Mouse (Mus musculus): ENCODE results near the gene Rab42. TPM values are rescaled to one million over a fixed set of nuclear protein-coding genes. Genes with fewer than 3 reads are reported as not detected.

Gene Rab42
- 0.62 TPM for polyA plus RNA-seq (2017; shearing (Covaris generic))

DNA sequence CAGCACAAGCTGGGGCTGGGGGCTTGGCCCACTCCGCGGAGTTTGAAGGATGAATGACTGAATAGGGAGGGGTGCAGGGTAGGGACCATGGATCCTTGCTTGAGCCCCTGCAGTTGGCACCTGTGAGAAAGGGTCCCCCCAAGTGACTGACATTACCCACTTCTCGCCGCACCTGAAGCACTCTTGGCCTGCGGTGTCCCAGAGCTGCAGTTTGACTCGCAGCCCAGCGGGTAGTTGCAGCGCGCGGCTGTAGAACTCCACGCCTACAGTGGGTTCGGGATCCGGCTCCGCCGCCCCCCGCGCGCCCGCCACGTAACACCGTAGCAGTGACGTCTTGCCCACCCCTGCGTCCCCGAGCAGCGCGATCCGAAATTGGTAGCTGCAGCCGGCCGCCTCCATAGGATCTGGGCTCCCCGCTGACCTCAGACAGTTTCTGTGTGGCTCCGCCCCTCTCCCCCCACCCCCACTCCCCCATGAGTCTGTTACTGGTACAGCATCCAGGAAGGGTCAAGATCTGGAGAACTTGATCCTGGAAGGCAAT is at the start of gene Rab42:
TSS of gene Rab42 (minus strand) at position 447 of the 541 bp plus-strand sequence.

GRCm38 (mm10) chr4:132329115-132329834 is 26.1 kb upstream of the Rab42 start, which contains the start of gene Trnau1ap:
Gene Trnau1ap (minus strand): TSS chr4:132329538.

GRCm38 (mm10) chr4:132274156-132274862 is 28.9 kb downstream of the Rab42 start, which contains the start of gene Taf12:
Gene Taf12 (plus strand): TSS chr4:132274375.

DNA sequence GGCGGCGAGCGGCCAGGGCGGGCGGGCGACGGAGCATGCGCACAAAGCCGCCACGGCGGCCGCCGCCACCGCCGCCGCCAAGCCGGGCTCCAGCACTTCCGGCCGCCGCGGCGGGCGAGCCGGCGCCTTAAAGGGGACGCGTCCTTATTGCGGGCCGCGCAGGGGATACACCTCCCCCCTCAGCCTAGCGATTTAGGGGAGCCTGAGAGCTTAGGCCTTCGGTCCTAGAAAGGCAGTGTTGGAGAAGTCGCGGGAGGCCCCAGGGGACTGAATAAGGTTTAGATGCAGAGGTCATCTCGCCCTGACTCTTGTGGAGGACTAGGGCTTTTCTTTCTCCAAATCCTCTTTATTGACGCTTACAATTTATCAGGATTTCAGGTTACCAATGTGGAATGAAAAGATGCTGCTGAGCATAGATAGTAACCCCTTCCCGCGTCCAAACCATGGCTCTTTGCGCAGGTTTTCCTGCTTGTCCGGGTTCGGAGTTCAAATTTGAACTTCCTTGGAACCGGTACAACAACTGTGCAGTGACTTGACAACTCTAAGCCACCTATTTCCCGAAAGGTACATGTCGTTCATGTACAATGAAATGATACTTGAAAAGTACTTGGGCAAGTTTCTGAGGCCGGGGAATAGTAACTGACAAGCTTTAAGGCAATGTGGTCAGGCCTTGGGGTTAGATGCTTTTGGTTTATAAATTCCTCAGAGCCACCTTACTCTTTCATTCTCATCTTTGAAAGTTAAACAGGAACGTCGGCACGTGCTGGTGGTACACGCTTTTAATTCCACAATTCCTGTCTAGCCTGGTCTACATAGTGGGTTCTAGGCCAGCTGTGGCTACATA is 41.4 kb downstream of the Rab42 start, which contains the start of gene Gmeb1:
TSS of gene Gmeb1 (minus strand) at position 89 of the 844 bp plus-strand sequence.

Other genes with a start within 250 kb of the Rab42 start
- not detected for gene Gm10300, start 228.7 kb downstream of the Rab42 start, polyA plus RNA-seq (2017; shearing (Covaris generic))
- 85.6 TPM for gene Epb41, start 228.1 kb downstream of the Rab42 start, polyA plus RNA-seq (2017; shearing (Covaris generic))
- not detected for gene Oprd1, start 158.9 kb downstream of the Rab42 start, polyA plus RNA-seq (2017; shearing (Covaris generic))
- 110 TPM for gene Ythdf2, start 91.1 kb downstream of the Rab42 start, polyA plus RNA-seq (2017; shearing (Covaris generic))
- gene Gmeb1, start 41.8 kb downstream of the Rab42 start, polyA plus RNA-seq (2017; shearing (Covaris generic)) = 5.6 TPM
- 95.9 TPM for gene Taf12, start 29.0 kb downstream of the Rab42 start, polyA plus RNA-seq (2017; shearing (Covaris generic))
- gene Trnau1ap, start 26.2 kb upstream of the Rab42 start, polyA plus RNA-seq (2017; shearing (Covaris generic)) = 48.4 TPM
- gene Rcc1, start 50.2 kb upstream of the Rab42 start, polyA plus RNA-seq (2017; shearing (Covaris generic)) = 33.2 TPM
- gene Phactr4, start 119.1 kb upstream of the Rab42 start, polyA plus RNA-seq (2017; shearing (Covaris generic)) = 4.1 TPM
- gene Med18, start 160.5 kb upstream of the Rab42 start, polyA plus RNA-seq (2017; shearing (Covaris generic)) = 26.8 TPM
- 14.5 TPM for gene Sesn2, start 207.1 kb upstream of the Rab42 start, polyA plus RNA-seq (2017; shearing (Covaris generic))
- 251 TPM for gene Atpif1, start 230.3 kb upstream of the Rab42 start, polyA plus RNA-seq (2017; shearing (Covaris generic))
- 241 TPM for gene Dnajc8, start 232.2 kb upstream of the Rab42 start, polyA plus RNA-seq (2017; shearing (Covaris generic))

All from activated CD4-positive, CD25-positive, alpha-beta regulatory T cell, adult 9 weeks (primary cell).